Mouse (Mus musculus) heart, postnatal 4 days (tissue): Measurements from ENCODE around the gene Mrpl34. TPM values are rescaled to one million over a fixed set of nuclear protein-coding genes. Genes with fewer than 3 reads are reported as not detected.
A peak's percentile ranks its signal among the peaks of the same experiment; 100 is the strongest.
"Not testable (repeated sequence)": the region's sequence is repeated elsewhere in the genome, so short reads cannot be mapped to it uniquely, and the experiment has no call there.

Experiments used
- DNase-seq: peaks from one replicate; pipeline ENCODE4 v3.0.0; 2021
- total RNA-seq, 2 experiments: library from RNA; stranded (reverse); gene quantifications; 2 replicates each; pipeline ENCODE4 v1.2.3; 2021

Gene Mrpl34
- total RNA-seq: 100 to 1,000 TPM in 1 of 2 experiments, 10 to 100 TPM in 1; 96.0 to 107 TPM

DNA sequence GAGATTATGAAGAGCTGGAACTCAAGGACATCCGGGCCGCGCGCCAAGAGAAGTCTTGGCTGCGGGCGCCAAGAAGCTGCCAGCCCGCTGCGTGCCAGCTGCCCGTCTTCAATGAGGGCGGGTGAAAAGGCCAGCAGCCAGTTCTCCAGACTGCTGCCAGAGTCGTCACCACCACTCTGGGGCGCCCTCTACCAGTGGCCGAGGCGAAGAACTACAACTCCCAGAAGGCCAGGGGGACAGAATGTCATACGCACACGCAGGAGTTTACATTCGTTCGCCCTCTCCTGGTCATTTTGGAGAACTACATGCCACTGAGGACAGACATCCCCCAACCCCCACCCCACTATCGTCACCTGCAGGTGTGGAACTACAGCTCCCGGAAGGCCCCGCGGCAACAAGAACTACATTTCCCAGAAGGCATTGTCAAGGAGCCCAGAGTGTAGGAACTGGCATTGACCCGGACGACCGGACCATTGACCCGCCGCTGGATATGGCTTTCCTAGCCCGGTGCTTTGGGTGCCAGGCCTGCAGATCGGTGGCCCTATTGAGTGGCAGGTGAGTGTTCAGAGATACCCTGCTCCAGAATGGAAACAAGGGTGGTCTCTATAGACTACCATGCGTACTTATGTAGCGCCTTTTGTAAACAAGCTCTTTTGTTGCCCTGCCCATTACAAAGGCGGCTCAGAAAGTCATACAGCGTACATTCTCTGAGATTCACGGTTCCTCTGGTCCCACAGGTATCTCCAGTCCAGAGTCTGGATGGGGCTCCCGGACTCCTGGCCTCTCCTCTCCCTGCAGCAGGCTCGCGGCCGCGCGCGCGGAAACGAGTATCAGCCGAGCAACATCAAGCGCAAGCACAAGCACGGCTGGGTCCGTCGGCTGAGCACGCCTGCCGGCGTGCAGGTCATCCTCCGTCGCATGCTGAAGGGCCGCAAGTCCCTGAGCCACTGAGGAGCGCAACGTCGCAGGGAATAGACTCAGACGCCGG is at the start of gene Mrpl34:
Gene Mrpl34, plus strand, starts transcription at position 447 of the 988 bp plus-strand sequence.
- peak; percentile 99 for DNase-seq

DNA sequence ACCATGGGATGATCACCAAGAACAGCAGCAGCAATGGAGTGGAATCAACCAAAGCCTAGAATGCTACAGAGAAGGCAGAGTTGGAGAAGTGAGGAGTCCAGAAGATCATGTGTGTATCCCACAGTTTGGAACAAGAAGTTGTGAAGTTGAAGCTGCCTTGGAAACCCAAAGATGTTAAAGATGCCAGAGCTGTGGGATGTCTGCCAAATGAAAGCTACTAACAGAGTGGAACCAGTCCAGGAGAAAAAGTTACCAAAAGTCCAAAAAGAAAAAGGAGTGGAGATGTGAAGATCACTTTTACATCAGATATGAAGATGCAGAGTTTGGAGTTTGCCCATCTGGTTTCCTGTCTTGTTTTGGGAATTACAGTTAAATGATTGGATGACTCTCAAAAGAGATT is 42.6 kb upstream of the Mrpl34 start:
- no peak for DNase-seq

- not testable (repeated sequence) for DNase-seq
These were observed 31.8 kb upstream of the Mrpl34 start for GRCm38 (mm10) chr8:71432935-71433334.

GRCm38 (mm10) chr8:71437041-71437440 is 27.7 kb upstream of the Mrpl34 start:
- no peak for DNase-seq

GRCm38 (mm10) chr8:71441404-71441803 is 23.4 kb upstream of the Mrpl34 start:
- DNase-seq: peak; percentile 68

GRCm38 (mm10) chr8:71445096-71445495 is 19.7 kb upstream of the Mrpl34 start:
- no peak for DNase-seq

DNA sequence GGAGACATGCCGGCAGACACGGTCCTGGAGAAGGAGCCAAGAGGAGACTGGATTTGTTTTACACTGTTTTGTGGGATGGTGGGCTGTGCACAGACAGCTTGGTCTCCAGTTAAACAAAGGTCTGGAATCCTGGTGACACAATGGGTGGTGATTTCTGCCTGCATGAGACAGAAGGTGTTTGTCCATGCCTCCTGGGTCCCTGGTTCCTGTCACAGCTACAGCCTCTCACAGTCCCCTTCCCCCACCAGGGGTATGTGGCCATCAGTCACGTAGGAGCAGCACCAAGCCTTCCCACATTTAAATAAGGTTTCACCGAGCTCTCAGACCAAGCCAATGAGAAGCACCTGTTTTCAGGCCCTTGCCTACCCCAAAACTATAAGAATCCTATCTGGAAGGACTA is 13.4 kb upstream of the Mrpl34 start:
- no peak for DNase-seq

DNA sequence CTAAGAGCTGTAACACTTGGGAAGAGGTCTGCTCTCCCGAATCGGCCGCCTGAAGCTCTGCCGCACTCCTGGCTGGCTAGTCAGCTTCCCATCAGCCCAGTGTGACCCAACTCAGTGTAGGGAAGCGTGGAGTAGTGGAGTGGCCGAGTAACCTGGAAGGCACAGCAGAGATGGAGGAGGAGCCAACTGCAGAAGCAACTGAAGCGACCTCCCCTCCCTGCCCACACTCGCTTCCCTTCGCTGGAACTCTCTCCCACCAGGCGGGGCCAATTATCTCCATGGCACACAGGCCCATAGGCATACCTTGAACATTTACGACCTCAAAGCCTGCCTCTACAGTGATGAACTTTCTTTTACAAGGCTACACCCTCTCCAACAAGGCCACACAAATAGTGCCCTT is 13.0 kb upstream of the Mrpl34 start:
- no peak for DNase-seq

DNA sequence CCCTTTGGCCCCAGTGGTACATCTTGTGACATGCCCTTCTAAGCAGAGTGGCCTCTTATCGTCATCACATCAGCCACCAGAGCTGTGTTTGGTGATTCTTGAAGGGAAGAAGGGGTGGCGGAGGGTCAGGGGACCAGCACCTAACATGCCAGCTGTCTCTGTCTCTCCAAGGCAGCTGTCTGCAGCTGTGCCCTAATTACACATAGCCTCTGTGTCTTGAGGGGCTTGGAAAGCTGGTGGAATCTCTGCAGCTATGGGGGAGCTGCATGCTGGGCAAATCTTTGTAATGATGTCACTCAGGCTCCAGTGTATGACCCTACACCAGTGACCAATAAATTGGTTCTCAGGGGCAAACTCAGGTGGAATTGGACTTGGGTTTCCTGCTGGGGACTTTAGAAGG is 12.1 kb upstream of the Mrpl34 start:
- no peak for DNase-seq

- no peak for DNase-seq
These were observed 10.1 kb upstream of the Mrpl34 start for GRCm38 (mm10) chr8:71454668-71455067.

DNA sequence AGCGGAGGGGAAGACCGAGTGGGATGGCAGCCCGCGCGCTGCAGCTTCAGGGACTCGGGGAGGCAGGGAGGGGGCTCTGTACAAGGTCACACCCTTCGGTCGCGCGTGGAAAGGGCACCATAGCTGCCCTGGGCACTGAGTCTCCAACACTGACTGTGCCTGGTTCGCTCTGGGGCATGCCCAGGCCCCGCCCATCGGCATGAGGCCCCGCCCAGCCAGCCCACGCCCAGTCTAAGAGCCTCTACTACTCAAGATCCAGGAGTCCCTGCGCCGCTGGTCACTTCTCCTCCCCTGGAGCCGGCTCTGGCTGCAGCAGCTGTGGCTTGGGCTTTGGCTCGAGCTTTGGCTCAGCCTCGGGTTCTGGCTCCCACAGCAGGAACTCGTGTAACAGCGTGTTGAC is 7.9 kb upstream of the Mrpl34 start:
- DNase-seq: no peak

GRCm38 (mm10) chr8:71457659-71458270 is 7.0 kb upstream of the Mrpl34 start:
- peak; percentile 4 for DNase-seq

GRCm38 (mm10) chr8:71460716-71461115 is 4.0 kb upstream of the Mrpl34 start:
- DNase-seq: no peak

DNA sequence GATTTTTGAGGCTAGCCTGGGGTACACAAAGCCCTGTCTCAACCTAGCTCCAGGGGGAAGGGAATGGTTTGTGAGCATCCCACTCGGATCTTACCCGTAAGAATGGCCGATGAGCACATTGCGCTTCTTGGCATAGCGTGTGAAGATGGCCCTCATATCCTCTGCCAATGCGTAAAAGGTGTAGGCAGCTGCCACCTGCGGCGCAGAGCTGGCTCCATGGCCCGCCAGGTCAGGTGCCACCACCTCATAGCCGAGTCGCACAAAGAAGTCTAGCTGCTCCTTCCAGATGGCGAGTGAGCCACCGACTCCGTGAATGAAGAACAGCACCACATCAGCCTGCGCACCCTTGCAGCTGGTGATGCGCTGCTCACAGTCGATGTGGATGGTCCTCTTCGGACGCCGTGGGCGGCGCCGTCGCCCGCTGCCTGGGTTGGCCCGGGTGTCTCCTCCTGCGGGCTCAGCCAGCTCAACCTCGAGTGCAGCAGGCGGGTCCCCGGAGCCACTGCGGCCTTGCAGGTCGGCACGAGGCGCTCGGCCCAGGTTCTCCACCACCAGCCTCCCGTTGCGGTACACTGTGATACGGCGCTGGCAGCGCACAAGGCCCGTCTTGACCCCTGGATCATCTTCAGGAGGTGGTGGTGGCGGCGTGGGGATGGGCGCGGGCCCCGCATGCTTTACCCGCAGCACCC is 3.5 kb upstream of the Mrpl34 start:
- DNase-seq: peak; percentile 12

GRCm38 (mm10) chr8:71462191-71462590 is 2.6 kb upstream of the Mrpl34 start:
- no peak for DNase-seq

DNA sequence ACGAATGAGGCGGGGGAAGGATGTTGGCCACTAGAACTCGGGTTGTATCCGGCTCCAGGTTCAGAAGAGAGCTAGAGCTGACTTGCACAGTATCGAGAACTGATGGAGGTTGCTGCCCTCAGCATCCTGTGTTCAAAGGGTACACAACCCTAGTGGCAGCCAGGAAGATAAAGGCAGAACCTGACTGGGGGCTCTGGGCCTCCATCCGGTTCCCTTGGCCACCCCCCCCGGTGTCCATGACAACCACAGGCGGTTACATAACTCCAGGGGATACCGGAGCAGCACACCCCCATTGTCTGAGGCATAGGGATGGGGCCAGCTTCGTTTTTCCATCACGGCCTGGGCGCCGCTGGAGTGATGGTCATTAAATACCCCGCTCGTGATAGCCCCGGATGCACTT is 2.0 kb upstream of the Mrpl34 start:
- peak; percentile 46 for DNase-seq

GRCm38 (mm10) chr8:71463188-71464033 is 1.3 kb upstream of the Mrpl34 start, which contains the start of gene Abhd8:
Abhd8 (minus strand) TSS chr8:71463655.
- peak; percentile 98 for DNase-seq

DNA sequence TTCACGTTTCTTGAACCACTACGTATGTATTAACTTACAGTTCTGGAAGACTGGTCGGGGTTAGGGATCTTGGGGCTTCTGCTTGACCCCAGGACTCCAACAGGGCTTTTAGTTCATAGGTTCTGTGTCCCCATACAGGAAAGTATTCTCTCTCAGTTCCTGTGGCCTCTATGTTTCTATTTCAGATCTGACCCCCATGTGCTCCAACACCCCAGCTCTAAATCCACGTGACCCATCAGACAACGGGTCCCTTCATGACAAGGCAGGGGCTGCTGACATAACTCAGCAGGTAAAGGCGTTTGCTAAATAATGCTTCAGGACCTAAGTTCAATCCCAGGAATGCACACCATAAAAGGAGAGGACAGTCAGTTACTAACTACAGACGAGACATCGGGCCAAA is 974 bp downstream of the Mrpl34 start:
- DNase-seq: no peak

- DNase-seq: no peak
These were observed 1.4 kb downstream of the Mrpl34 start for GRCm38 (mm10) chr8:71466198-71466597.

DNA sequence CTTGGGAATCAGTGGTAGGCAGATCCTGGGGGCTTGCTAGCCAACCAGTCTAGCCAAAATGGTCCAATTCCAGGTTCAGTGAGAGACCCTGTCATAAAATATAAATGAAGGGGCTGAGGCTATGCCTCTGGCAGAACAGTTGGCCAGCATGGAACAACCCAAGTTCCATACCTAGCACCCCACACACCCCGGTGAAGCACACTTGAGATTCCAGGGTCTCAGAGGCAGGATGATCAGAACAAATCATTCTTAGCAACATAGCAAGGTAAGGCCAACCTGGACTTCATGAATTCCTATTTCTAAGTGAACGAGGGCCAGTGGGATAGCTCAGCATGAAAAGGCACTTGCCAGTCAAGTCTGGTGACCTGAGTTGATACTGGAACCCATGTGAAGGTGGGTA is 2.4 kb downstream of the Mrpl34 start:
- DNase-seq: no peak

GRCm38 (mm10) chr8:71468001-71468400 is 3.2 kb downstream of the Mrpl34 start:
- DNase-seq: no peak

- DNase-seq: peak; percentile 97
These were observed 4.2 kb downstream of the Mrpl34 start, which contains the start of gene Dda1 for GRCm38 (mm10) chr8:71468916-71469315. Dda1 (plus strand) TSS chr8:71469199.
